Mouse (Mus musculus): ENCODE results near the gene Prkag2. TPM values are rescaled to one million over a fixed set of nuclear protein-coding genes. Genes with fewer than 3 reads are reported as not detected.

Gene Prkag2
- polyA plus RNA-seq (2014; fragmentation: Illumina TruSeq; extraction: RNeasy Lipid Tissue Mini Kit (QIAGEN cat#74804); ENCODE audit: insufficient read depth, low read depth, low replicate concordance) = 19.3 TPM

DNA sequence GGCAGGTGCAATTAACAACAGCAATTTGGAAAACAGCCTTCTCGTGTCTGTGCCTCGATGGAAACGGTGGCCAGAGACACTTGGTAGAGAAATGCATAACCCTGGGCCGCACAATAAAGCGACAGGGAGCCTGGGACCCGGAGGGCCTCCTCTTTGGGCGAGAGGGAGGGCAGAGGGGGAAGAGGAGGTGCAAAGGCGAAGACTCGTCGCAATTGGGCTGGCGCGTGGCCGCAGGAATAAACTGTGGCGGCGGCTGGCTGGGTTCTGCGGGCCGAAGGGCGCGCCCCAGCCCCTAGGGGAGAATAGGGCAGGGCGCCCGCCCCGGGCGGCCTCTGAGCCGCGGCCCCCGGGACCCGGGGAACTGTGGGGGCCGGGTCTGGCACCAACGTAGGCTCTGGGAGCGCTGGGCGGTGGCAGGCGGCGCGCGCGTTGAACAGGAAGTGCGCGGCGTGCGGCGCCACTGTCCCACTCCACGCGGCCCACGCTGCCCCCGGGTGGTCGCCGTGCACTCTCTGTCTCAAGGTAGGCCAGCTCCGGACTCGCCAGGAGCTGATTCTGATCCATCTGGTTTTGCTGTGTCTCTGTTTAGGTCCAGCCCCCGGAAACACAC, at the start of gene Prkag2:
Gene Prkag2, minus strand, starts transcription at position 127 of the 610 bp plus-strand sequence.

DNA sequence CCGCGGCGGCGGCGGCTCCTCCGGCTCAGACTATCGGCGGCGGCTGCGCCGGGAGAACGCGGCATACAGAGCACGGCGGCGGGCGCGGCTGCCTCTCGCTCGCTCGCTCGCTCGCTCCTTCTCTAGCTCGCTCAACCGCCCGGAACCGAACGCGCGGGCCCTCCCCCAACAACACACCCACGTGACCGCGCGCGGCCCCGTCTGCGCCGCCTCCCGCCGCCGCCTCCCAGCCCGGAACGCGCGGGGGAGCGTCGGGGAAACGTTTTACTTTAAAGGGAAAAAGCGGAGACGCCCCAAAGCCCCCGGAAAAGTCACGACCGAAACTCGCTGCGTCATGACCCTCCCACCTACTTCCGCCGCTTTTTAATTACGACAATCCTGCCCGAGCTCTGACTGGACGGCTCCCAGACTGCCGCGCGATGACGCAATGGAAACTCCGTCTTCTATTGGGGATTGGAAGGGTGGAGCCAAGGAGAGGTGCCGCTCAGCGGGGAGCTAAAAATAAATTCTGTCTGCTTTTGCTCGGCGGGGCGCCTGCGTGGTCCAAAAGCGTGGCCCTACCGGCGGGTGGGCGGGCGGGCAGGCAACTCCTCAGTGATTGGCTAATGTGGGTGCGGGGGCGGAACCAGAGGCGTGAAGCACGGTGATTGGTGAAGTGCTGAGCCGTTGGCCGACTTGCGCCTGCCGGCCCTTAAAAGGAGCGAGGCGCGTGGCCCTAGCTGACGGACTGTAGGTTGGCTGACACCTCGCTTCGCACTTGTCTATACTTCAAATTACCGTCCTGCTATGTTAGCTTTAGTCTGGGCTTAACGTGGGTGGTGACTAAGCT, 258.0 kb downstream of the Prkag2 start, which contains the start of gene Rheb:
Gene Rheb, minus strand, starts transcription at position 351 of the 829 bp plus-strand sequence.

Other genes with a start within 250 kb of the Prkag2 start
- not detected for gene Galntl5, start 80.8 kb upstream of the Prkag2 start, polyA plus RNA-seq (2014; fragmentation: Illumina TruSeq; extraction: RNeasy Lipid Tissue Mini Kit (QIAGEN cat#74804); ENCODE audit: insufficient read depth, low read depth, low replicate concordance)
- 12.6 TPM for gene Galnt11, start 121.3 kb upstream of the Prkag2 start, polyA plus RNA-seq (2014; fragmentation: Illumina TruSeq; extraction: RNeasy Lipid Tissue Mini Kit (QIAGEN cat#74804); ENCODE audit: insufficient read depth, low read depth, low replicate concordance)
- gene E130116L18Rik, start 122.5 kb upstream of the Prkag2 start, polyA plus RNA-seq (2014; fragmentation: Illumina TruSeq; extraction: RNeasy Lipid Tissue Mini Kit (QIAGEN cat#74804); ENCODE audit: insufficient read depth, low read depth, low replicate concordance) = not detected